Mouse (Mus musculus) kidney, embryonic 14.5 days (tissue): ENCODE measurements around the gene Zfp281. TPM values are rescaled to one million over a fixed set of nuclear protein-coding genes. Genes with fewer than 3 reads are reported as not detected.

Experiments
- ATAC-seq: fragments of 200-750 bp; cut with Nextera tagmentation; 2 replicates; pipeline ENCODE4 v1.8.0; 2017; ENCODE audit warnings: moderate number of reproducible peaks, mild to moderate bottlenecking, moderate TSS enrichment, moderate library complexity; ENCODE audit not compliant: low FRiP score, low TSS enrichment
- H3K27ac ChIP-seq: fragments of 300-500 bp; sonication (generic); 2 replicates; pipeline ENCODE4 v1.5.1; 2014; ENCODE audit warnings: low read depth, mild to moderate bottlenecking, low read length, moderate library complexity, mixed read lengths
- H3K27me3 ChIP-seq: fragments of 300-500 bp; sonication (generic); 2 replicates; pipeline ENCODE4 v1.6.1; 2014; ENCODE audit warnings: mild to moderate bottlenecking, low read length; ENCODE audit not compliant: control insufficient read depth, insufficient read depth
- H3K36me3 ChIP-seq: fragments of 300-500 bp; sonication (generic); 2 replicates; pipeline ENCODE4 v1.6.1; 2014; ENCODE audit warnings: low read length, mixed read lengths; ENCODE audit not compliant: control insufficient read depth, insufficient read depth
- H3K4me1 ChIP-seq: fragments of 300-500 bp; sonication (generic); 2 replicates; pipeline ENCODE4 v1.6.1; 2014; ENCODE audit warnings: low read length, mixed read lengths; ENCODE audit not compliant: control insufficient read depth, insufficient read depth
- H3K4me2 ChIP-seq: fragments of 300-500 bp; sonication (generic); replicated peaks from 2 replicates; pipeline ENCODE4 v1.6.1; 2014; ENCODE audit warnings: low read depth, mild to moderate bottlenecking, low read length
- H3K4me3 ChIP-seq: fragments of 300-500 bp; sonication (generic); 2 replicates; pipeline ENCODE4 v1.5.1; 2014; ENCODE audit warnings: mild to moderate bottlenecking, low read length
- H3K9ac ChIP-seq: fragments of 300-500 bp; sonication (generic); 2 replicates; pipeline ENCODE4 v1.6.1; 2014; ENCODE audit warnings: low read depth, mild to moderate bottlenecking, low read length, moderate library complexity
- H3K9me3 ChIP-seq: fragments of 300-500 bp; sonication (generic); 2 replicates; pipeline ENCODE4 v1.6.1; 2016; ENCODE audit warnings: low read length; ENCODE audit not compliant: control insufficient read depth
- WGBS: fragments of 180-500 bp; shearing (Covaris S2); extraction: QIAGEN DNeasy Blood & Tissue Kit; methylation state at CpG from one replicate; pipeline ENCODE4 v1.1.7; 2014; 5-methylcytosine and 5-hydroxymethylcytosine counted together
- polyA plus RNA-seq: library from polyadenylated mRNA; unstranded; fragments of >200 nt; fragmentation: Nextera tagmentation; extraction: Ambion mirVana; gene quantifications from 2 replicates; pipeline ENCODE4 v1.2.1, GENCODE M21; 2014

Zfp281 gene
- polyA plus RNA-seq, 1 experiment from 2014 or later, result 26.1 TPM

GRCm38 (mm10) chr1:136626141-136626540 lies 1.4 kb downstream of the Zfp281 start:
- peak overlapping the region; percentile 78 for H3K4me2 ChIP-seq
- 81% methylated on average over 7 of the region's 7 CpGs for WGBS
- ATAC-seq, result no peak
- no peaks in the 10 kb centered on the region for H3K9me3 ChIP-seq
- peaks cover 26% of the 10 kb centered on the region for H3K4me1 ChIP-seq
- H3K36me3 ChIP-seq, result peaks cover 20% of the 10 kb centered on the region
- H3K27me3 ChIP-seq, result no peaks in the 10 kb centered on the region
- H3K27ac ChIP-seq, result no peak overlapping the region
- H3K4me3 ChIP-seq, result peak overlapping the region; percentile 91
- H3K9ac ChIP-seq, result no peak overlapping the region; the same call in 1 of the 2 replicates

GRCm38 (mm10) chr1:136626756-136627155 lies 2.1 kb downstream of the Zfp281 start:
- no peak overlapping the region for H3K4me2 ChIP-seq
- no peak for ATAC-seq
- H3K27me3 ChIP-seq, result no peaks in the 10 kb centered on the region
- H3K4me3 ChIP-seq, result no peak overlapping the region
- peaks cover 26% of the 10 kb centered on the region for H3K4me1 ChIP-seq
- no peaks in the 10 kb centered on the region for H3K9me3 ChIP-seq
- peaks cover 20% of the 10 kb centered on the region for H3K36me3 ChIP-seq
- H3K9ac ChIP-seq, result no peak overlapping the region
- WGBS, result 93% methylated on average over 5 of the region's 5 CpGs
- no peak overlapping the region for H3K27ac ChIP-seq

- peaks cover 20% of the 10 kb centered on the region for H3K36me3 ChIP-seq
- no peaks in the 10 kb centered on the region for H3K27me3 ChIP-seq
- ATAC-seq, result no peak
- no peak overlapping the region for H3K27ac ChIP-seq
- H3K4me3 ChIP-seq, result peak overlapping the region; percentile 7; the same call in 1 of the 2 replicates
- H3K9me3 ChIP-seq, result no peaks in the 10 kb centered on the region
- H3K9ac ChIP-seq, result no peak overlapping the region
- H3K4me2 ChIP-seq, result peak overlapping the region; percentile 6; the same call in 1 of the 2 replicates
- H3K4me1 ChIP-seq, result peaks cover 26% of the 10 kb centered on the region
- 83% methylated on average over 5 of the region's 5 CpGs for WGBS
Observed at GRCm38 (mm10) chr1:136627591-136627990, 2.9 kb downstream of the Zfp281 start.

- Histone ChIP-seq H3K4me1 (peaks cover 5% of the 10 kb centered on the region; the same call in 1 of the 2 replicates), H3K9me3 (no peaks in the 10 kb centered on the region), H3K27ac (no peak overlapping the region), H3K27me3 (no peaks in the 10 kb centered on the region), H3K4me2 (no peak overlapping the region), H3K9ac (no peak overlapping the region), H3K4me3 (no peak overlapping the region), H3K36me3 (no peaks in the 10 kb centered on the region)
- 68% methylated on average over 3 of the region's 3 CpGs for WGBS
- ATAC-seq, result no peak
Observed at GRCm38 (mm10) chr1:136632891-136633290, 8.2 kb downstream of the Zfp281 start.

GRCm38 (mm10) chr1:136635644-136636043 lies 10.9 kb downstream of the Zfp281 start:
- Histone ChIP-seq H3K27ac (no peak overlapping the region), H3K36me3 (no peaks in the 10 kb centered on the region), H3K4me1 (no peaks in the 10 kb centered on the region), H3K9ac (no peak overlapping the region), H3K4me2 (no peak overlapping the region), H3K9me3 (no peaks in the 10 kb centered on the region), H3K27me3 (no peaks in the 10 kb centered on the region), H3K4me3 (no peak overlapping the region)
- ATAC-seq, result no peak
- WGBS, result 83% methylated on average over 6 of the region's 6 CpGs

- no peak overlapping the region for H3K4me3 ChIP-seq
- no peak for ATAC-seq
- no peaks in the 10 kb centered on the region for H3K4me1 ChIP-seq
- no peak overlapping the region for H3K9ac ChIP-seq
- H3K27me3 ChIP-seq, result no peaks in the 10 kb centered on the region
- no peak overlapping the region for H3K27ac ChIP-seq
- no peaks in the 10 kb centered on the region for H3K9me3 ChIP-seq
- WGBS, result 92% methylated on average over 6 of the region's 6 CpGs
- H3K36me3 ChIP-seq, result no peaks in the 10 kb centered on the region
- H3K4me2 ChIP-seq, result no peak overlapping the region
Observed at GRCm38 (mm10) chr1:136636946-136637345, 12.2 kb downstream of the Zfp281 start.

GRCm38 (mm10) chr1:136637696-136638095 lies 13.0 kb downstream of the Zfp281 start:
- no peak for ATAC-seq
- Histone ChIP-seq H3K4me2 (no peak overlapping the region), H3K27ac (no peak overlapping the region), H3K9me3 (no peaks in the 10 kb centered on the region), H3K27me3 (no peaks in the 10 kb centered on the region), H3K9ac (no peak overlapping the region), H3K36me3 (no peaks in the 10 kb centered on the region), H3K4me3 (no peak overlapping the region), H3K4me1 (no peaks in the 10 kb centered on the region)
- WGBS, result 97% methylated on average over 4 of the region's 4 CpGs

GRCm38 (mm10) chr1:136638211-136638610 lies 13.5 kb downstream of the Zfp281 start:
- Histone ChIP-seq H3K4me3 (no peak overlapping the region), H3K4me2 (no peak overlapping the region), H3K9ac (no peak overlapping the region), H3K27me3 (no peaks in the 10 kb centered on the region), H3K4me1 (no peaks in the 10 kb centered on the region), H3K9me3 (no peaks in the 10 kb centered on the region), H3K27ac (no peak overlapping the region), H3K36me3 (no peaks in the 10 kb centered on the region)
- 95% methylated on average over 7 of the region's 7 CpGs for WGBS
- no peak for ATAC-seq

- Histone ChIP-seq H3K27ac (no peak overlapping the region), H3K27me3 (no peaks in the 10 kb centered on the region), H3K36me3 (no peaks in the 10 kb centered on the region), H3K4me3 (no peak overlapping the region), H3K4me1 (no peaks in the 10 kb centered on the region), H3K9ac (no peak overlapping the region), H3K9me3 (no peaks in the 10 kb centered on the region), H3K4me2 (no peak overlapping the region)
- no peak for ATAC-seq
- 89% methylated on average over 5 of the region's 5 CpGs for WGBS
Observed at GRCm38 (mm10) chr1:136638699-136639098, 14.0 kb downstream of the Zfp281 start.
